Mouse (Mus musculus) brain, embryonic 14.5 days (tissue): ENCODE measurements around the gene Fam229a. TPM values are rescaled to one million over a fixed set of nuclear protein-coding genes. Genes with fewer than 3 reads are reported as not detected.
A peak's percentile ranks its signal among the peaks of the same experiment; 100 is the strongest.
"Not testable (repeated sequence)": the region's sequence is repeated elsewhere in the genome, so short reads cannot be mapped to it uniquely, and the experiment has no call there.

Experiments
- DNase-seq: peaks from one replicate; pipeline ENCODE4 v3.0.0-alpha.2; 2011; ENCODE audit warnings: low read depth
- CTCF ChIP-seq: fragments of 200-500 bp; IDR thresholded peaks from 2 replicates; pipeline ENCODE4 v1.5.1; 2012; ENCODE audit warnings: inconsistent platforms, mild to moderate bottlenecking, moderate library complexity, borderline replicate concordance; ENCODE audit not compliant: insufficient read depth, insufficient read length; ENCODE audit errors: extremely low read depth
- POLR2A ChIP-seq: fragments of 200-500 bp; IDR thresholded peaks from 2 replicates; pipeline ENCODE4 v1.6.1; 2012; ENCODE audit warnings: mild to moderate bottlenecking, inconsistent platforms, borderline replicate concordance; ENCODE audit not compliant: poor library complexity, insufficient read depth, insufficient read length, severe bottlenecking; ENCODE audit errors: extremely low read depth
- polyA plus RNA-seq: library from polyadenylated mRNA; depleted of rRNA; stranded (reverse); fragments of >200 nt; gene quantifications from 2 replicates; pipeline ENCODE4 v1.2.3, GENCODE M21; 2012; rRNA removed

The Fam229a gene
- polyA plus RNA-seq, 1 experiment, result 0.18 TPM

DNA sequence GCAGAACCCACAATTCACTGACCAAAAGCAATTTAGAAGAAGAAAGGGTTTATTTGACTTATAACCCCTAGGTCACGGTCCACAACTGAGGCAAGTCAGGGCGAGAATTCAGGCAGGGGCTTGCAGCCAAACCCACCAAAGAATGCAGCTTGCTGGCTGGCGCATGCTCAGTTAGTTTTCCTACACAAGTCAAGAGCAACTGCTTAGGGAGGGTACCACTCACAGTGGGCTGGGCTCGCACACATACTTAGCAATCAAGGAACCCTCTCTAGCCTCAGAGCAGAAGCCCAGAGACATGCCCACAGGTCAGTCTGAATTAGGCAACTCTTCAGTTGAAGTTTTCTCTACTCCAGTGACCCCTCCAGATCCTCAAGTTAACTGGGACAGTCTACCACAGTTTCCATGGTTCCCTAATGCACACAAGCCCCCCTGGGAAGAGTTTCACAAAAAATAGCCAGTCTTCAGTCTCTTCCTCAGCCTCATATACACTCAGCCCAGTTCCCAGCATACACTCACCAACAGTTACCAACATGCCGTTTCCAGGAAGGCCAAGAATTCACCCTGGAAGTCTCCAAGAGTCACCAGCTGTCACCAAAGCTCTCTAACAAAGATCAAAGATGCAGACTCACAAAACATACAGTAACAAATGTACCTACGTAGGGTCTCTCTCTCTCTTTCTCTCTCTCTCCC is 19.9 kb downstream of the Fam229a start:
- TF ChIP-seq POLR2A, result no peak

DNA sequence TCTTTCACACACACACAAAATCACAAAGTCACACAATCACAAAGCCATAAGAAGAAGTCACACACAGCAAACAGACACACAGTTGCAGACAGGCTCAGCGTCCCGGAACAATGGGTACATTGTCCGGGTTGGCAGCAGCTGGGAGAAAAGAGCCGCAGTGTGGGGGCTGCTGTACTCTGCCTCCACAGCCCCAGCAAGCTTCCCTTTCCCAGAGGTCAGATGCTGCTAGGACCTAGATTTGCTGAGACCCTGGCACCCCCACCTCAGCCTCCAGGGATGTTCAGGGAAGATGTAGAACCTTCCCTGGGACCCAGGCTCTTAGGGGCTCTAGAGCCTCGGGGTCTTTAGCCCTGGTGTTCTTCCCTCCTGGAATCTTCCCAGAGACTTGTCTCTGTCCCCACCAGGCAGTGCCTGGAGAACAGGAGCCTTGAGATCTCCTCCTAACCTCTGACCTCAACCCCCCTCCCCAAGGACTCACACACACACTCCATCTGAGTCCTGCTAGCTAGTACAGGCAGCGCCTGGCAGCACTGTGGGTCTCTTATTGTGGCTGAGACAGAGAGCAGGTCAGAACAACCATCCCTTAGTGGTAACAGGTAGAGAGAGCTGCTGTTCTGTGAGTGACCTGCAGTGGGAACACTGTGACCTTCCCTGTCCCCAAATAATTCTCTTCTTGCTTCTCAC is 20.6 kb downstream of the Fam229a start:
- DNase-seq, result peak; percentile 53
- TF ChIP-seq POLR2A (no peak), CTCF (no peak)

More for the DNA sequence above, 19.9 kb downstream of the Fam229a start:
- peak; percentile 60 for DNase-seq

DNA sequence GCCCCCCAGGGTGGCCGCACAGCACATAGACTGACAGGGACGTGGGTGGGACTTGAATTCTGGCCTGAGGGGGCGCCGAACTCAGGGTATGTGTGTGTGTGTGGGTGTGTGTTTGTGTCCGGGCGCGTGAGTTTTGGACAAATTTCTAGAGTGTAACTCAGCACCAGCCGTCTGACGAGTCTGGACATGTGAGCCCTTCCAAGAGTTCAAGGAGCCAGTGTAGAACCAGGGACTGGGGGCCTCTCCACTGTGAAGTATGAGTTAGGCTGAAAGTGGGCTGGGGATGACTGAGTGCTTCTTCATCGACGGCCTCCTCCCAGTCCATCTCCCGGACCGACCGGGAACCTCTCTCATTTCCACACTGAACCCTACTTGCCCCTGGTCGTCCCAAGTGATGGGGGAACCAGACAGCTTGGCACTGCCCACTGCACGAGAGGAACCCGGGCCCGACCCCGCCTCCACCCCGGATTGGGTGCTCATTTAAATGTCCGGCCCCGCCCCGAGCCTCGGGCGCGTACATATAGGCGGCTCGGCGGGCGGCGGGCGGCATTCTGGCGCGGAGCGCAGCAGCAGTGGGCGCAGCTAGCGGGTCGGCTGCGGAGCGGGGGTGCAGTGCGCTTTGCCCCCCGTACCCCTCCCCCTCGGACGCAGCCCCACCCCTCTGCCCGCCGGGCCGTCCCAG is 22.2 kb downstream of the Fam229a start, which contains the start of gene Marcksl1:
Gene Marcksl1, plus strand, starts transcription at position 496 of the 682 bp plus-strand sequence.
- TF ChIP-seq POLR2A (peak; percentile 100), CTCF (no peak)
- peak; percentile 95 for DNase-seq

DNA sequence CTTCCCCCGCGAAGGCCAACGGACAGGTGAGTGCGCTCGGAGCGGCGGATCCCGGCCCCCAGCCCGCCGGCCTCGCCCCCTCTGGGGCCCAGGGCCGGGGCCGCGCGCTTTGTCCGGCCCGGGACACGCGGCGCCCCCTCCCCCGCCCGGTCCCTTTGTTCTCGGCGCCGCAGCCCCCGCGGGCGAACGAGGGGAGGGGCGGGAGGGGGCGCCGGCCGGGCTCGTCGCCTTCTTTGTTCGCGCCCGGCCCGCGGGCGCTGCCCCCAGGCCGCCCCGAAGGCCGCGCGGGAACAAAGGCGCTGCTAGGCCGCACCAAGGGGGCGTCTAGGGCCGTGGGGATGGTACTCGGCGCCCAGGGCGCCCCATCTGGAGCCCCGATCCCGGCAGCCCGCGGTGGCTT is 22.9 kb downstream of the Fam229a start:
- peak; percentile 41 for DNase-seq

DNA sequence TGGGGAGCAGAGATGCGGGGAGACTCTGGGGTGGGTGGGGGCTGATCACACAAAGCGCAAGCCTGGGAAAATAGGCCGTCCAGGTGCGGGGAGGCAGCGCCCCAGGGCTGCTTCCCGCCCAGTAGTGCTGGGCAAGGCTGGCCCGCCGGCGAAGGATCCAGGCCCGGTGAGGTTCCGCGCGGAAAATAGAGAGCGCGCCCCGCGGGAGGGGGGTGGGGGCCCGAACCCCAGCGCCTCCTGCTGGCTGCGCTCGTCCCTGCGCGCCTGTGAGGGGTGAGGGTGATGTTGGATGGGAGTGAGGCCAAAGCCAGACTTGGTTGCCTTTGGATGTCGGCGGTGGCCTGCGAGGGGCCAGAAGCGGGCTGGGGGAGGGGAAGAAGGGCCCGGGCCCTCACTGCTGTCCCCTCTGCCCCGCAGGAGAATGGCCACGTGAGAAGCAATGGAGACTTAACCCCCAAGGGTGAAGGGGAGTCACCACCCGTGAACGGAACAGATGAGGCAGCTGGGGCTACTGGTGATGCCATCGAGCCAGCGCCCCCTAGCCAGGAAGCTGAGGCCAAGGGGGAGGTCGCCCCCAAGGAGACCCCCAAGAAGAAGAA is 23.4 kb downstream of the Fam229a start:
- TF ChIP-seq CTCF (peak; percentile 82), POLR2A (no peak)
- DNase-seq, result peak; percentile 78

More for the DNA sequence above, 22.9 kb downstream of the Fam229a start:
- TF ChIP-seq CTCF (no peak), POLR2A (no peak)

DNA sequence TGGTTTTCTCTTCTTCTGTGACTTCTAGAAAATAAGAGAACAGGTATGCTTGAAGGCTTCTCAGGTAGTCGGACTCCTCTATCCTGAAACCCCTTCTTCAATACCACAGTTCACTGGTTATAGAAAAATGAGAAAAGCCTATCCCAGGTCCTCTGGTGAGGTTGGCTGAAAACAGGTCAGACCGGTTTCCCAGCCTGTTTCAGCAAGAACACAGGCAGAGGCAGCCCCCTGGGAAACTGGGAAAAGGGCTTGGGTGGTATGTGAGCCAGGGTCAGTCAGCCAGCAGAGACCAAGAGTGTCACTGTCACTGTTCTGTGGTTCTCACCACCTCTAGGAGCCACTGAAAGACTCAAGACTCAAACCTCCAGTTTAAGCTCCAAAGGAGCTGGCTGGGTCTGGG is 25.9 kb downstream of the Fam229a start:
- DNase-seq, result no peak

DNA sequence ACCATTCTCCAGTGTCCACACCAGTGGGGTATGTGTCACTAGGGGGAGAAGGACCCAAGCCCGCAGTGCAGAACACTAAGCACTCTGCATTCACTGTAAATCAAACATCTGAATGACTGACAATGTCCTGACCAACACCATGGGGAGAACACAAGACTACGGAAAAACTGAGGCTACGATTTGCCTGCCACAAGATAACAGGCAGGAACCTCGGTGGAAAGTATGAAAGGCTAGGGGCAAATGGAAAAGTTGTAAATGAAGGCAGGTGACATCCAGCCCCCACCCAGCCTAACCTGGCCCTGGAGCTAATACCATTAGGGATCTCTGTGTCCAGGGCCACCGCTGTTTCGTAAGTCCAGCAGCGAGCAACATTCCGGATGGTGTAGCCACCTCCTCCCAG is 27.5 kb downstream of the Fam229a start:
- no peak for DNase-seq
- no peak for TF ChIP-seq POLR2A
- no peak for TF ChIP-seq CTCF

More for the DNA sequence above, 25.9 kb downstream of the Fam229a start:
- TF ChIP-seq POLR2A, result no peak
- no peak for TF ChIP-seq CTCF

DNA sequence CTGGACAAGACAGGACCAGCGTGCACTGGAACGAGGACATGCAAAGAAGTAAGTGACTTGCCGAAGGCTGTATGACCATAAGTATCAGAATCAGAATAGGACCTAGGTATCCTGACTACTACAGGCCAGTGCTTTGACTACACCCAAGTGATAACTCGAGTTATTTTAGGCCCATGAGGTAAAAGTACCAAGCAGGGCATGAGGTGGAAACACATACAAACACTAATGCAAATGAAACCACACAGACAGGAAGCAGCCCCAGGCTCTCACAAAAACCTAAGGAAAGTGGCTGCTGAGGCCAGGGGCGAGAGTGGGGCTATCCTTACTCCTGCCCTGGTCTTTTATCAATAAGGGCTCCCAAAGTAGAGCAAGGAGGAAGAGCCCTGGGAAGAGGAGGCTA is 34.3 kb downstream of the Fam229a start:
- TF ChIP-seq POLR2A, result no peak
- TF ChIP-seq CTCF, result no peak
- DNase-seq, result no peak

DNA sequence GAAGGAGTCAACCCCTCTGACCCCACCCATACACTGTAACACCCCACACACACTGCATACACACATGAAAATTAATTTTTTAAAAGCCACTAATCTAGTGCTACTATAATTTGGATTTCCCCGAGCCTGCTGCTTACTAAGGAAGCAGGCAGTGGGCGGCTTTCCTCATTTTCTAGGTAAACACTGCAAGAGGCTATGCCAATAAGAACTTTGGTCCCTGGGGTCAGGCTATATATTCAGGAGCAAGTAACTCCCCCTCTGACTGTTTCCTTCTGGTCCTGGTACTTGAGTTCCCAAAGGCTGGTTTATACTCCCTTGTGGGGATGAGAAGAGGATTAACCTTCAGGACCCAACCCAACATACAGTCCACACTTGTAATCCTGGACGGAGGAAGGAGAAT is 34.9 kb downstream of the Fam229a start:
- TF ChIP-seq POLR2A, result no peak
- no peak for TF ChIP-seq CTCF

DNA sequence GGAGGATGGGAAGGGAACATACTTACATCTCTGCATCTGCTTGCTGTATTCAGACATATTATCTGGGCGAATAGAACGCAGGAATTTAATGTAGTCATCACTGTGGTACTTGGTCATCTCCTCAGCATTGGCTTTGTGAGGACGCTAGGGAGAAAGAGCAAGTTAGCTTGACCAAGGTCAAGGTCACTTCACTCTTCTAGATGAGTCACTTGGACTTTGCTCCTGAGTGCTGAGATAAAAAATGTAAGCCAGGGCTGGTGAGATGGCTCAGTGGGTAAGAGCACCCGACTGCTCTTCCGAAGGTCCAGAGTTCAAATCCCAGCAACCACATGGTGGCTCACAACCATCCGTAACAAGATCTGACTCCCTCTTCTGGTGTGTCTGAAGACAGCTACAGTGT is 37.9 kb downstream of the Fam229a start:
- DNase-seq, result not testable (repeated sequence)

More for the DNA sequence above, 34.9 kb downstream of the Fam229a start:
- no peak for DNase-seq

DNA sequence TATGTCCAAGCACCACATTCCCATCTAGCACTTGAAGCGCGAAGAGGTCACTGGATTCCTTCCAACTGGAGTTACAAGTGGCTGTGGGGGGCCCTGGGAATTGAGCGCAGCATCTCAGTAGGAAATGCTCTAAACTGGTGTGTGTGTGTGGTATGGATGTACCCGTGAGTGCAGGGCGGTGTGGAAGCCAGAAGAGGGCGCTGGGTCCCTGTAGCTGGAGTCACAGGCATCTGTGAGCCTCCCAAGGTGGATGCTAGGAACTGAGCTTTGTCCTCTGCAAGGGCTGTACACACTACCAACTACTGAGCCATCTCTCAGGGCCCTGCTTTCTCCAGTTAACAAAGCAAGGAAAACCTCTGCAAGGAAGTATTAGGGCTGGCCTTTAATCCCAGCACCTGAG is 49.0 kb downstream of the Fam229a start:
- TF ChIP-seq POLR2A, result no peak
- TF ChIP-seq CTCF, result peak; percentile 31; the same call in 1 of the 2 replicates
- DNase-seq, result peak; percentile 11

Other genes with a start within 250 kb of the Fam229a start
- 12.2 and 15.9 TPM in 2 replicates for gene C77080, start 229.8 kb upstream of the Fam229a start, polyA plus RNA-seq
- gene Sync, start 203.6 kb upstream of the Fam229a start, polyA plus RNA-seq, result 0.44 and 1.1 TPM in 2 replicates
- 115 and 121 TPM in 2 replicates for gene Rbbp4, start 155.8 kb upstream of the Fam229a start, polyA plus RNA-seq
- gene Zbtb8os, start 155.5 kb upstream of the Fam229a start, polyA plus RNA-seq, result 17.9 and 23.8 TPM in 2 replicates
- gene Zbtb8a, start 113.1 kb upstream of the Fam229a start, polyA plus RNA-seq, result 19.5 and 23.1 TPM in 2 replicates
- 5.6 and 10.2 TPM in 2 replicates for gene Zbtb8b, start 50.3 kb upstream of the Fam229a start, polyA plus RNA-seq
- gene Bsdc1, start 29.6 kb upstream of the Fam229a start, polyA plus RNA-seq, result 17.5 and 29.2 TPM in 2 replicates
- 0.14 and 0.18 TPM in 2 replicates for gene Tssk3, start 168 bp upstream of the Fam229a start, polyA plus RNA-seq
- gene Marcksl1, start 22.4 kb downstream of the Fam229a start, polyA plus RNA-seq, result 1,642 and 1,750 TPM in 2 replicates
- 110 and 142 TPM in 2 replicates for gene Hdac1, start 51.5 kb downstream of the Fam229a start, polyA plus RNA-seq
- gene Lck, start 82.5 kb downstream of the Fam229a start, polyA plus RNA-seq, result 9.0 and 9.9 TPM in 2 replicates
- gene Fam167b, start 87.4 kb downstream of the Fam229a start, polyA plus RNA-seq, result 0.63 and 0.82 TPM in 2 replicates
- 297 and 390 TPM in 2 replicates for gene Eif3i, start 109.5 kb downstream of the Fam229a start, polyA plus RNA-seq
- 156 and 169 TPM in 2 replicates for gene Tmem234, start 109.5 kb downstream of the Fam229a start, polyA plus RNA-seq
- gene Dcdc2b, start 123.1 kb downstream of the Fam229a start, polyA plus RNA-seq, result 4.5 and 7.4 TPM in 2 replicates
- 32.3 and 38.9 TPM in 2 replicates for gene Iqcc, start 127.9 kb downstream of the Fam229a start, polyA plus RNA-seq
- gene Ccdc28b, start 132.8 kb downstream of the Fam229a start, polyA plus RNA-seq, result 108 and 116 TPM in 2 replicates
- gene Txlna, start 149.9 kb downstream of the Fam229a start, polyA plus RNA-seq, result 55.6 and 57.8 TPM in 2 replicates
- 39.8 and 41.7 TPM in 2 replicates for gene Kpna6, start 181.6 kb downstream of the Fam229a start, polyA plus RNA-seq
- gene Tmem39b, start 205.6 kb downstream of the Fam229a start, polyA plus RNA-seq, result 63.6 and 81.2 TPM in 2 replicates